19 mouse cellular contexts compared by ENCODE assay signal in genomic region chr13:107338111-107338510, GRCm38 (mm10).
"Had no signal": no experiment of that assay in that cellular context is flagged by ENCODE, and none has a peak within 500 bp of the region (broad histone marks: within the 10 kb centered on the region; RNA-seq: fewer than 3 reads in every experiment).

No protein-coding gene starts in this region.

- H3K27me3 ChIP-seq: intestine, embryonic 15.5 days; limb, embryonic 12.5 days; liver, embryonic 13.5 days; lung, embryonic 15.5 days; midbrain, embryonic 12.5 days; neural tube, embryonic 12.5 days had no signal

- H3K36me3 ChIP-seq: intestine, embryonic 15.5 days; limb, embryonic 12.5 days; liver, embryonic 13.5 days; lung, embryonic 15.5 days; midbrain, embryonic 12.5 days; neural tube, embryonic 12.5 days had no signal

- ATAC-seq: intestine, embryonic 15.5 days; liver, postnatal 0 days had no signal

- DNase-seq: kidney, adult 18-20 months; kidney, postnatal 10 days; kidney, postnatal 4 days; liver; liver, embryonic 13.5 days; liver, postnatal 0 days; lung, postnatal 14 days; retina, postnatal 1 day; right cerebral cortex, postnatal 4 days; spleen, adult 18-20 months; thymus, adult 18-20 months; thymus, postnatal 14 days had no signal

- H3K27ac ChIP-seq: intestine, embryonic 15.5 days; limb, embryonic 12.5 days; liver, embryonic 13.5 days; lung, embryonic 15.5 days; macrophage; midbrain, embryonic 12.5 days; neural tube, embryonic 12.5 days had no signal

- H3K4me1 ChIP-seq: intestine, embryonic 15.5 days; limb, embryonic 12.5 days; liver, embryonic 13.5 days; neural tube, embryonic 12.5 days had no signal

- H3K4me3 ChIP-seq: intestine, embryonic 15.5 days; limb, embryonic 12.5 days; liver, embryonic 13.5 days; lung, embryonic 15.5 days; megakaryocyte, embryonic 14.5 days; midbrain, embryonic 12.5 days; neural tube, embryonic 12.5 days had no signal

- H3K4me2 ChIP-seq: intestine, embryonic 15.5 days; limb, embryonic 12.5 days; liver, embryonic 13.5 days; lung, embryonic 15.5 days; midbrain, embryonic 12.5 days; neural tube, embryonic 12.5 days had no signal

- H3K9ac ChIP-seq: intestine, embryonic 15.5 days; limb, embryonic 12.5 days; liver, embryonic 13.5 days; liver, postnatal 0 days; lung, embryonic 15.5 days; midbrain, embryonic 12.5 days; neural tube, embryonic 12.5 days had no signal

- H3K9me3 ChIP-seq: intestine, embryonic 15.5 days; liver, embryonic 13.5 days; lung, embryonic 15.5 days; midbrain, embryonic 12.5 days; neural tube, embryonic 12.5 days had no signal
